Mouse (Mus musculus) intestine, embryonic 14.5 days (tissue): ENCODE measurements around the gene Pcolce2. TPM values are rescaled to one million over a fixed set of nuclear protein-coding genes. Genes with fewer than 3 reads are reported as not detected.

ENCODE experiments used
- ATAC-seq: fragments of 200-750 bp; cut with Nextera tagmentation; replicated peaks from 2 replicates; pipeline ENCODE4 v1.8.0; 2017; ENCODE audit warnings: low read depth, moderate number of reproducible peaks, moderate TSS enrichment, moderate library complexity; ENCODE audit not compliant: low FRiP score, low TSS enrichment
- DNase-seq: peaks from one replicate; pipeline ENCODE4 v3.0.0-alpha.2; 2018; ENCODE audit warnings: low spot score
- H3K27ac ChIP-seq: fragments of 300-500 bp; sonication (generic); 2 replicates; pipeline ENCODE4 v1.5.1; 2014; ENCODE audit warnings: low read depth, mild to moderate bottlenecking, control low read depth
- H3K27me3 ChIP-seq: fragments of 300-500 bp; sonication (generic); replicated peaks from 2 replicates; pipeline ENCODE4 v1.6.1; 2014; ENCODE audit warnings: low read length, control low read depth; ENCODE audit not compliant: control insufficient read depth, insufficient read depth
- H3K36me3 ChIP-seq: fragments of 300-500 bp; sonication (generic); 2 replicates; pipeline ENCODE4 v1.6.1; 2014; ENCODE audit warnings: low read length, control low read depth; ENCODE audit not compliant: control insufficient read depth, insufficient read depth
- H3K4me1 ChIP-seq: fragments of 300-500 bp; sonication (generic); replicated peaks from 2 replicates; pipeline ENCODE4 v1.6.1; 2014; ENCODE audit warnings: low read length, control low read depth, mixed read lengths; ENCODE audit not compliant: control insufficient read depth, insufficient read depth
- H3K4me2 ChIP-seq: fragments of 300-500 bp; sonication (generic); 2 replicates; pipeline ENCODE4 v1.6.1; 2014; ENCODE audit warnings: low read length
- H3K4me3 ChIP-seq: fragments of 300-500 bp; sonication (generic); 2 replicates; pipeline ENCODE4 v1.5.1; 2014; ENCODE audit warnings: low read depth, low read length, control low read depth, mixed read lengths
- H3K9ac ChIP-seq: fragments of 300-500 bp; sonication (generic); 2 replicates; pipeline ENCODE4 v1.6.1; 2014; ENCODE audit warnings: mild to moderate bottlenecking, low read length
- H3K9me3 ChIP-seq: fragments of 300-500 bp; sonication (generic); 2 replicates; pipeline ENCODE4 v1.6.1; 2016; ENCODE audit warnings: low read length, control low read depth; ENCODE audit not compliant: control insufficient read depth
- WGBS: fragments of 180-500 bp; shearing (Covaris S2); extraction: QIAGEN DNeasy Blood & Tissue Kit; methylation state at CpG from one replicate; pipeline ENCODE4 v1.1.7; 2014; 5-methylcytosine and 5-hydroxymethylcytosine counted together
- polyA plus RNA-seq: library from polyadenylated mRNA; unstranded; fragments of >200 nt; fragmentation: Nextera tagmentation; extraction: Ambion mirVana; gene quantifications from 2 replicates; pipeline ENCODE4 v1.2.1, GENCODE M21; 2014

The Pcolce2 gene
- 0.69 and 1.1 TPM in 2 replicates for polyA plus RNA-seq

GRCm38 (mm10) chr9:95637271-95638181 lies at the start of gene Pcolce2:
Gene Pcolce2 (plus strand): TSS chr9:95637601.
- Histone ChIP-seq H3K36me3 (no peaks in the 10 kb centered on the region), H3K4me1 (no peaks in the 10 kb centered on the region), H3K27ac (no peak within 1 kb of the TSS), H3K9ac (peak within 1 kb of the TSS; percentile 53), H3K27me3 (peaks cover 25% of the 10 kb centered on the region), H3K9me3 (no peaks in the 10 kb centered on the region), H3K4me3 (peak within 1 kb of the TSS; percentile 49), H3K4me2 (peak within 1 kb of the TSS; percentile 98)
- under 1% methylated on average over 53 of the region's 71 CpGs for WGBS
- DNase-seq (peak; percentile 77), ATAC-seq (peak; percentile 85)

- Histone ChIP-seq H3K9me3 (no peaks in the 10 kb centered on the region), H3K9ac (no peak overlapping the region), H3K4me2 (no peak overlapping the region), H3K4me3 (no peak overlapping the region), H3K27ac (no peak overlapping the region), H3K27me3 (peaks cover 6% of the 10 kb centered on the region; the same call in 1 of the 2 replicates), H3K36me3 (no peaks in the 10 kb centered on the region), H3K4me1 (no peaks in the 10 kb centered on the region)
- 83% methylated on average over 7 of the region's 7 CpGs for WGBS
- ATAC-seq (no peak), DNase-seq (no peak)
These were observed 49.3 kb upstream of the Pcolce2 start for GRCm38 (mm10) chr9:95588070-95588469.

- ATAC-seq (no peak), DNase-seq (no peak)
- Histone ChIP-seq H3K27ac (no peak overlapping the region), H3K4me3 (no peak overlapping the region), H3K9ac (no peak overlapping the region), H3K36me3 (no peaks in the 10 kb centered on the region), H3K4me2 (no peak overlapping the region), H3K9me3 (no peaks in the 10 kb centered on the region), H3K4me1 (peaks cover 6% of the 10 kb centered on the region; the same call in 1 of the 2 replicates), H3K27me3 (no peaks in the 10 kb centered on the region)
- WGBS, result 77% methylated on average over 4 of the region's 4 CpGs
These were observed 43.1 kb upstream of the Pcolce2 start for GRCm38 (mm10) chr9:95594291-95594690.

- peak overlapping the region; percentile 48 for H3K4me2 ChIP-seq
- no peaks in the 10 kb centered on the region for H3K9me3 ChIP-seq
- DNase-seq, result no peak
- no peaks in the 10 kb centered on the region for H3K36me3 ChIP-seq
- WGBS, result 32% methylated on average over 13 of the region's 13 CpGs
- H3K9ac ChIP-seq, result no peak overlapping the region
- H3K27ac ChIP-seq, result no peak overlapping the region
- H3K4me1 ChIP-seq, result peaks cover 6% of the 10 kb centered on the region; the same call in 1 of the 2 replicates
- no peaks in the 10 kb centered on the region for H3K27me3 ChIP-seq
- ATAC-seq, result 0 out of 2 replicates have a peak, but pooled peaks have one; percentile 27
- peak overlapping the region; percentile 15; the same call in 1 of the 2 replicates for H3K4me3 ChIP-seq
These were observed 39.8 kb upstream of the Pcolce2 start for GRCm38 (mm10) chr9:95597466-95598178.

- no peaks in the 10 kb centered on the region for H3K9me3 ChIP-seq
- no peak overlapping the region for H3K27ac ChIP-seq
- 31% methylated on average over 19 of the region's 19 CpGs for WGBS
- no peaks in the 10 kb centered on the region for H3K27me3 ChIP-seq
- DNase-seq, result no peak
- ATAC-seq, result no peak
- peak overlapping the region; percentile 48 for H3K4me2 ChIP-seq
- H3K36me3 ChIP-seq, result no peaks in the 10 kb centered on the region
- H3K4me1 ChIP-seq, result peaks cover 6% of the 10 kb centered on the region; the same call in 1 of the 2 replicates
- peak overlapping the region; percentile 15 for H3K4me3 ChIP-seq
- H3K9ac ChIP-seq, result no peak overlapping the region
These were observed 39.2 kb upstream of the Pcolce2 start for GRCm38 (mm10) chr9:95598179-95598721.

GRCm38 (mm10) chr9:95599399-95599798 lies 38.0 kb upstream of the Pcolce2 start:
- Histone ChIP-seq H3K27ac (no peak overlapping the region), H3K27me3 (no peaks in the 10 kb centered on the region), H3K4me3 (no peak overlapping the region), H3K9ac (no peak overlapping the region), H3K36me3 (no peaks in the 10 kb centered on the region), H3K9me3 (no peaks in the 10 kb centered on the region), H3K4me2 (no peak overlapping the region), H3K4me1 (peaks cover 6% of the 10 kb centered on the region; the same call in 1 of the 2 replicates)
- no peak for DNase-seq
- 87% methylated on average over 4 of the region's 4 CpGs for WGBS
- ATAC-seq, result no peak

- H3K36me3 ChIP-seq, result no peaks in the 10 kb centered on the region
- H3K9ac ChIP-seq, result no peak overlapping the region
- H3K4me1 ChIP-seq, result peaks cover 6% of the 10 kb centered on the region; the same call in 1 of the 2 replicates
- ATAC-seq, result no peak
- H3K27me3 ChIP-seq, result no peaks in the 10 kb centered on the region
- no peak overlapping the region for H3K4me2 ChIP-seq
- no peak overlapping the region for H3K27ac ChIP-seq
- 66% methylated on average over 3 of the region's 3 CpGs for WGBS
- H3K9me3 ChIP-seq, result no peaks in the 10 kb centered on the region
- no peak for DNase-seq
- no peak overlapping the region for H3K4me3 ChIP-seq
These were observed 34.6 kb upstream of the Pcolce2 start for GRCm38 (mm10) chr9:95602849-95603248.

- WGBS, result 76% methylated on average over 9 of the region's 9 CpGs
These were observed 34.1 kb upstream of the Pcolce2 start for GRCm38 (mm10) chr9:95603316-95603715.

More at GRCm38 (mm10) chr9:95603316-95603715, 34.1 kb upstream of the Pcolce2 start:
- H3K4me1 ChIP-seq, result peaks cover 3% of the 10 kb centered on the region; the same call in 1 of the 2 replicates
- no peaks in the 10 kb centered on the region for H3K9me3 ChIP-seq
- no peak overlapping the region for H3K4me2 ChIP-seq
- no peak overlapping the region for H3K27ac ChIP-seq
- ATAC-seq (no peak), DNase-seq (no peak)
- H3K4me3 ChIP-seq, result no peak overlapping the region
- no peak overlapping the region for H3K9ac ChIP-seq
- H3K36me3 ChIP-seq, result no peaks in the 10 kb centered on the region
- H3K27me3 ChIP-seq, result no peaks in the 10 kb centered on the region
